Mouse (Mus musculus) small intestine, adult 2 months (tissue): Measurements from ENCODE around the gene Pdpn. TPM values are rescaled to one million over a fixed set of nuclear protein-coding genes. Genes with fewer than 3 reads are reported as not detected.

Experiments
- H3K27ac ChIP-seq: fragments of 200-500 bp; 2 replicates; pipeline ENCODE4 v1.5.1; 2012; ENCODE audit warnings: low read depth, low read length, control low read depth, inconsistent platforms; ENCODE audit not compliant: insufficient read depth
- H3K27me3 ChIP-seq: fragments of 200-500 bp; 2 replicates; pipeline ENCODE4 v1.6.1; 2012; ENCODE audit warnings: mild to moderate bottlenecking, moderate library complexity, low read length, inconsistent platforms; ENCODE audit not compliant: control insufficient read depth, insufficient read depth
- H3K36me3 ChIP-seq: fragments of 200-500 bp; 2 replicates; pipeline ENCODE4 v1.6.1; 2012; ENCODE audit warnings: mild to moderate bottlenecking, low read length, control low read depth, inconsistent platforms; ENCODE audit not compliant: control insufficient read depth, insufficient read depth
- H3K4me1 ChIP-seq: fragments of 200-500 bp; 2 replicates; pipeline ENCODE4 v1.6.1; 2012; ENCODE audit warnings: low read length, inconsistent platforms, mixed read lengths; ENCODE audit not compliant: control insufficient read depth, insufficient read depth, insufficient read length
- H3K4me3 ChIP-seq: fragments of 200-500 bp; 2 replicates; pipeline ENCODE4 v1.5.1; 2012; ENCODE audit warnings: low read depth, mild to moderate bottlenecking, control low read depth, inconsistent platforms, low read length, moderate library complexity
- CTCF ChIP-seq: fragments of 200-500 bp; IDR thresholded peaks from 2 replicates; pipeline ENCODE4 v1.5.1; 2012; ENCODE audit warnings: low read depth, mild to moderate bottlenecking, control low read depth, inconsistent platforms, low read length, moderate library complexity, mixed read lengths; ENCODE audit not compliant: insufficient replicate concordance, insufficient read length; ENCODE audit errors: extremely low read depth
- POLR2A ChIP-seq: fragments of 200-500 bp; IDR thresholded peaks from 2 replicates; pipeline ENCODE4 v1.6.1; 2012; ENCODE audit warnings: low read depth, mild to moderate bottlenecking, control low read depth, inconsistent platforms, low read length, moderate library complexity
- WGBS: fragments of 180-500 bp; shearing (Covaris S2); methylation state at CpG from one replicate; pipeline ENCODE4 v1.1.7; 2018; 5-methylcytosine and 5-hydroxymethylcytosine counted together
- polyA plus RNA-seq: library from polyadenylated mRNA; depleted of rRNA; stranded (reverse); fragments of >200 nt; gene quantifications from 2 replicates; pipeline ENCODE4 v1.2.3, GENCODE M21; 2012

Pdpn gene
- polyA plus RNA-seq, 1 experiment, result 1.2 TPM

- H3K36me3 ChIP-seq, result no peaks in the 10 kb centered on the region
Measured at GRCm38 (mm10) chr4:143334145-143334544, 34.8 kb upstream of the Pdpn start.

GRCm38 (mm10) chr4:143331787-143332186 is 32.4 kb upstream of the Pdpn start:
- Histone ChIP-seq H3K4me3 (no peak overlapping the region), H3K4me1 (no peaks in the 10 kb centered on the region), H3K27me3 (no peaks in the 10 kb centered on the region), H3K36me3 (no peaks in the 10 kb centered on the region), H3K27ac (no peak overlapping the region)
- no peak for TF ChIP-seq CTCF
- TF ChIP-seq POLR2A, result no peak
- WGBS, result 23% methylated on average over 1 of the region's 1 CpGs

More at GRCm38 (mm10) chr4:143334145-143334544, 34.8 kb upstream of the Pdpn start:
- 62% methylated on average over 5 of the region's 5 CpGs for WGBS
- TF ChIP-seq CTCF (no peak), POLR2A (no peak)
- Histone ChIP-seq H3K27ac (no peak overlapping the region), H3K4me1 (no peaks in the 10 kb centered on the region), H3K27me3 (no peaks in the 10 kb centered on the region), H3K4me3 (no peak overlapping the region)

- WGBS, result 44% methylated on average over 9 of the region's 9 CpGs
- TF ChIP-seq POLR2A (no peak), CTCF (no peak)
- no peak overlapping the region for H3K27ac ChIP-seq
- no peaks in the 10 kb centered on the region for H3K27me3 ChIP-seq
- H3K36me3 ChIP-seq, result no peaks in the 10 kb centered on the region
- no peaks in the 10 kb centered on the region for H3K4me1 ChIP-seq
- H3K4me3 ChIP-seq, result no peak overlapping the region
Measured at GRCm38 (mm10) chr4:143330566-143330965, 31.2 kb upstream of the Pdpn start.

- Histone ChIP-seq H3K36me3 (no peaks in the 10 kb centered on the region), H3K27ac (no peak overlapping the region), H3K4me1 (no peaks in the 10 kb centered on the region), H3K4me3 (no peak overlapping the region; the same call in 1 of the 2 replicates), H3K27me3 (no peaks in the 10 kb centered on the region)
- WGBS, result 2% methylated on average over 10 of the region's 10 CpGs
- TF ChIP-seq POLR2A (no peak), CTCF (peak; percentile 79; the same call in 1 of the 2 replicates)
Measured at GRCm38 (mm10) chr4:143325625-143325941, 26.2 kb upstream of the Pdpn start.

- Histone ChIP-seq H3K36me3 (no peaks in the 10 kb centered on the region), H3K4me3 (no peak overlapping the region; the same call in 1 of the 2 replicates), H3K27ac (no peak overlapping the region), H3K27me3 (no peaks in the 10 kb centered on the region), H3K4me1 (no peaks in the 10 kb centered on the region)
- TF ChIP-seq CTCF (no peak), POLR2A (no peak)
- 16% methylated on average over 15 of the region's 15 CpGs for WGBS
Measured at GRCm38 (mm10) chr4:143324925-143325624, 25.7 kb upstream of the Pdpn start.

GRCm38 (mm10) chr4:143324176-143324924 is 25.0 kb upstream of the Pdpn start:
- 15% methylated on average over 9 of the region's 11 CpGs for WGBS

GRCm38 (mm10) chr4:143313299-143313698 is 13.9 kb upstream of the Pdpn start:
- no peaks in the 10 kb centered on the region for H3K4me1 ChIP-seq
- TF ChIP-seq CTCF, result no peak
- no peak for TF ChIP-seq POLR2A
- H3K4me3 ChIP-seq, result no peak overlapping the region
- no peaks in the 10 kb centered on the region for H3K27me3 ChIP-seq
- H3K27ac ChIP-seq, result no peak overlapping the region
- WGBS, result 75% methylated on average over 6 of the region's 6 CpGs
- no peaks in the 10 kb centered on the region for H3K36me3 ChIP-seq

More at GRCm38 (mm10) chr4:143324176-143324924, 25.0 kb upstream of the Pdpn start:
- Histone ChIP-seq H3K4me1 (no peaks in the 10 kb centered on the region), H3K36me3 (no peaks in the 10 kb centered on the region), H3K4me3 (no peak overlapping the region), H3K27ac (no peak overlapping the region), H3K27me3 (no peaks in the 10 kb centered on the region)
- TF ChIP-seq CTCF (no peak), POLR2A (no peak)
